Mouse (Mus musculus) G1E (cell line): ENCODE measurements around the gene Lamc2. TPM values are rescaled to one million over a fixed set of nuclear protein-coding genes. Genes with fewer than 3 reads are reported as not detected.

Experiments used
- ATAC-seq: 2 replicates; pipeline ENCODE4 v1.8.0; 2016; ENCODE audit warnings: mild to moderate bottlenecking; ENCODE audit not compliant: insufficient number of reproducible peaks, poor library complexity, low FRiP score, severe bottlenecking; ENCODE audit errors: extremely low read depth
- DNase-seq: peaks from one replicate; pipeline ENCODE4 v3.0.0; 2012; ENCODE audit warnings: low spot score
- H3K27me3 ChIP-seq: 2 replicates; pipeline ENCODE4 v1.6.1; 2012; ENCODE audit warnings: mild to moderate bottlenecking, low read length, inconsistent platforms; ENCODE audit not compliant: insufficient read depth
- H3K36me3 ChIP-seq: replicated peaks from 2 replicates; pipeline ENCODE3; 2012; ENCODE audit warnings: mild to moderate bottlenecking, inconsistent platforms
- H3K4me1 ChIP-seq: 2 replicates; pipeline ENCODE4 v1.6.1; 2012; ENCODE audit warnings: low read depth, low read length, inconsistent platforms, mixed read lengths; ENCODE audit not compliant: insufficient read depth
- H3K4me3 ChIP-seq: 2 replicates; pipeline ENCODE4 v1.5.1; 2012; ENCODE audit warnings: low read depth, mild to moderate bottlenecking, inconsistent platforms, low read length, moderate library complexity, mixed read lengths
- H3K9me3 ChIP-seq: replicated peaks from 2 replicates; pipeline ENCODE4 v1.6.1; 2012; ENCODE audit warnings: inconsistent platforms
- CTCF ChIP-seq: IDR thresholded peaks from 2 replicates; pipeline ENCODE4 v1.5.1; 2012; ENCODE audit warnings: low read depth, low read length, inconsistent platforms, mixed read lengths
- GATA1 ChIP-seq: IDR thresholded peaks from 2 replicates; pipeline ENCODE4 v1.6.1; 2012; ENCODE audit warnings: borderline replicate concordance, low read length, inconsistent platforms, mixed read lengths
- GATA2 ChIP-seq: IDR thresholded peaks from 2 replicates; pipeline ENCODE4 v1.6.1; 2012; ENCODE audit warnings: low read depth, low read length, inconsistent platforms, borderline replicate concordance
- POLR2AphosphoS5 ChIP-seq: IDR thresholded peaks from 2 replicates; pipeline ENCODE4 v1.6.1; 2012; ENCODE audit warnings: low read depth, low read length, inconsistent platforms; ENCODE audit not compliant: insufficient replicate concordance
- TAL1 ChIP-seq: conservative IDR thresholded peaks from 2 replicates; pipeline ENCODE4 v1.6.1; 2012; ENCODE audit warnings: low read depth, low read length, inconsistent platforms, mixed read lengths
- polyA plus RNA-seq: library from polyadenylated mRNA; stranded (reverse); fragments of >175 nt; gene quantifications from 2 replicates; pipeline ENCODE4 v1.2.3, GENCODE M21; 2012
- total RNA-seq, 2 experiments: library from RNA; stranded (forward) in 1 of 2; stranded (reverse) in 1 of 2; fragments of 200-1000 nt in 1 of 2; fragments of >200 nt in 1 of 2; fragmentation: Nextera tagmentation in 1 of 2; gene quantifications; 2 replicates each; pipeline ENCODE4 v1.2.3; 2014 to 2017

Gene Lamc2
- total and polyA plus RNA-seq, 3 experiments = 0.11 TPM; not detected in 2

DNA sequence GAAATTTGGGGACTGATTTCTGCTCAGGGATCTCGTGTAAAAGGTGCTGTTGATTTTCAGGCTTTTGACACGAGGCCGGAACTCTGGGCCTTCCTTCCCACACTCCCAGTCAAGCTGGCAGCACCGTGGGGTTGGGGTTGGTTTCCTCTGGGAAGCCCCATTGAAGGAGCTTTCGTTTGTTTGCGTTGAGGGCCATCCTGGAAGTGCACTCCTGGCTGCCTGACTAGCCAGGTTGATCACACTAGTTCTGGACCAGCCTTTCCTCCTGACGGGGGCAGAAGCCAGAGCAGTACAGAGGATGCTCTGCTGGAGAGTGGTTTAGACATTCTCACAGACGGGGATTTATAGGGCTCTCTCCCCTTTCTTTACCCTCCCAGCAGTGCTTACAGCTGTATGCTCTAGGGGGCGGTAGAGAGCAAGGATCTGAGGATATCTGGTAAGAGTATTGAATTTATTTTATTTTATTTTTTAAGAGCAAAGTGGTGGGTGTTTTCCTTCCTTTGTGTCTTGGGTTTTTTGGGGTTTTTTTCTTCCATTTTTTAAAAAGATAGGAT, 84.8 kb downstream of the Lamc2 start:
- Histone ChIP-seq H3K4me1 (peaks cover 2% of the 10 kb centered on the region; the same call in 1 of the 2 replicates), H3K9me3 (no peaks in the 10 kb centered on the region), H3K36me3 (no peaks in the 10 kb centered on the region), H3K27me3 (peaks cover 58% of the 10 kb centered on the region), H3K4me3 (no peak overlapping the region)
- 0 out of 2 replicates have a peak, but pooled peaks have one; percentile 30 for TF ChIP-seq CTCF
- TF ChIP-seq GATA1 = no peak
- DNase-seq (no peak), ATAC-seq (no peak; the same call in 1 of the 2 replicates)

DNA sequence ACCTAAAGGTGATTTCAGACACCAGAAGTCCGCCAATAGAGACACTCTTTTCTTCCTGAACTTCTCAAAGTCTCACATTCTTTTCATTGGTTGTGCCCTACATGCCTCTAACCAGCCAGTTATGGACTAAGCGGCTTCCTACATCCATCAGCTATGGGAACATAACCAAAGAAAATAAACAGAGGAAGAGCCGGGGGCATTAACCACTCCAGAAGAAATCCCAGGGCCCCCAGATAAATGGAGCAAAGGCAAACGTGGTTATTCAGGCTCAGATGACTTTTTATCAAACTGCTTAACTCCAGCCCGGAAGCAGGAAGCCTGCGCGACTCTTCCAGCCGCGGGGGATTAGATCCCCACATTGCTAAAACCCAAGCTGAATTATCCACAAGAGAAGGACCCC, 85.3 kb downstream of the Lamc2 start:
- DNase-seq (no peak), ATAC-seq (no peak)
- Histone ChIP-seq H3K4me1 (peaks cover 3% of the 10 kb centered on the region; the same call in 1 of the 2 replicates), H3K4me3 (no peak overlapping the region), H3K27me3 (peaks cover 55% of the 10 kb centered on the region), H3K9me3 (no peaks in the 10 kb centered on the region), H3K36me3 (no peaks in the 10 kb centered on the region)
- TF ChIP-seq GATA1 (no peak), CTCF (no peak), GATA2 (no peak), TAL1 (no peak), POLR2AphosphoS5 (no peak)

DNA sequence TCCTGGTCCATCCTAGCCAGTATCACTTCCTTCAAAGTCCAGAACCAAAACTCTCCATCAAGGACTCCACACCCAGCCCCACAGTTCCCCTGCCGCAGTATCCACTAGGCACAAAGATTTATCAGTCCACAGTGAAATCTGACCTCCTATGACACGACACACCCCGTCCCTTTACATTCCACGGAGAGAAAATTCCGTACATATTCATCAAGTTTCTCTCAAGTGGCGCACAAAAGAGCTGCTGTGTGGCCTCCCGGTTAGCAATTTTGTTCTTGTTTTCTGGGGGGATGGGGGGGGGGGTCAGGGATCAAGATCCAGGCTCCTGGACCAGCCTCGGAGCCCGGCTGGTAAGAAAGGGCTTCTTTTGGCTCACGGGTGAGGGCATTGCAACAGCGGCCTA, 87.7 kb downstream of the Lamc2 start:
- Histone ChIP-seq H3K36me3 (no peaks in the 10 kb centered on the region), H3K4me3 (no peak overlapping the region), H3K4me1 (peaks cover 18% of the 10 kb centered on the region), H3K27me3 (peaks cover 53% of the 10 kb centered on the region), H3K9me3 (no peaks in the 10 kb centered on the region)
- no peak for ATAC-seq
- TF ChIP-seq CTCF = no peak
- TF ChIP-seq GATA1 = no peak
- TF ChIP-seq POLR2AphosphoS5 = no peak
- no peak for TF ChIP-seq GATA2
- no peak for TF ChIP-seq TAL1
- DNase-seq = no peak

DNA sequence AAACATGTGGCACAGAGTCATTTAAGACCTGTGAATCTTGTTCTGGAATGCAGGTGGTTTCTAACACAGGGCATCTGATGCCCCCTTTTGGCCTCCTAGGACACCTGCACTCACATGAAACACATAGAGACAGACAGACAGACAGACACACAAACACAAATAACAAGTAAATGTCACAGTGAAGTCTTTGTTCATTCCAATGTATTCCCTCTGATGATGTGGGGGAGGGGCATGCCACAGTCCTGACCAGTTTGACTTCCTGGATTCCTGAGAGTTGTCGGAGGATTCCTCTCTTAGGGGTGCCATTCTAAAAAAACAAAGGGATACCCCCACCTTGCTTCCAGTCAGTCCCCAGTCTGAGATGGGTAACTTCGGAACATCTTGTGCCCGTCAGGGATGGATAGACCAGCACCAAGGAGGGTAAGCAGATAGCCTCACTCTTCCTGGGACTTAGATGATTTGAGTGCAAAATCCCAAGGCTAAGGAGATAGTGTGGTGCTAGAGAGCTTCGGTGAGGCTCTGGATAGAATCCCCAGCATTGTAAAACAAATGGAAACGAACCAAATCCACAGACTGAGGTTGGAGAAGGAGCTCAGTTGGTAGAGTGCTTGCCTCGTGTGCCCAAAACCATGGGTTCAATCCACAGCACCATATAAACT, 89.1 kb downstream of the Lamc2 start:
- ATAC-seq (no peak), DNase-seq (no peak)
- no peak for TF ChIP-seq GATA2
- H3K4me1 ChIP-seq = peaks cover 29% of the 10 kb centered on the region
- H3K4me3 ChIP-seq = no peak overlapping the region
- H3K36me3 ChIP-seq = no peaks in the 10 kb centered on the region
- no peaks in the 10 kb centered on the region for H3K9me3 ChIP-seq
- peaks cover 52% of the 10 kb centered on the region for H3K27me3 ChIP-seq

DNA sequence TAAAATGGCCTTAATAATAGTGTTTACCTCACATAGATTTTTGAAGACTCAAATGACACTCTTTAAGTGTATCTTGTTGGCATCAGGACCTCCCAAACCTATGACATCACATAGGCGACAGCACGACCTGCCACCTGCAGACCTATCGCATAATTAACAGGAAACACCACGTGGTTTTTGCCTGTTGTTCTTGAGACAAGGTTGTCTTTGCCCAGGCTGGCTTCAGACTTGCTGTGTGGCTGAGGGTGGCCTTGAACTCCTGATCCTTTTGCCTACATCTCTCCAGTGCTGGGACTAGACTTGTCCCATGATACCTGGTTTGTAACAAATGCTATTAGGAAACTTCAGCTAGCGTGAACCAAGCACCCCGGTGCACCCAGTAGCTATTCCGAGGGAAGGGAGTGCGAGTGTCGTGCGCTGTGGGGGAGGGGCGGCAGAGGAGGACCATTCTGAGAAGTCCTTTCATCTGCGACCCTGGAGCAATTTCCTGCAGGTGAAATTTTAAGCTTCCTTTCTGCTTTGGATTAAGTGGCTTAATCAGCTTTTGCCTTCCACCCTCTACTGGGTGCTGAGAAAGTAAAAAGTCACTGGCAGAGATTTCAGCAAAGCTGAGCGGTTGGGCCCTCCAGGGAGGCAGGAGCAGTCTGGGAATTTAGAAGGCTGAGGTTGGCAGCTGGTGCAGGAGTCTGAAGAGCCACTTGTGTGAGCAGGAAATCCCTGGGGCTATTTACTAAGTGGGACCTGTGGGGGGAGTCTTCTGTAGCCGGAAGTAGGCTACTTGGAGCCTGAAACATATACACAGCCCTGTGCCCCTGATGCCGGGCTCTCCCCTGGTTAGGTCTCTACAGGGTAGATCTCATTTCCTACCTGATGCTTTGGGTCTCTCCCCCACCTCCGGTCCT, 90.2 kb downstream of the Lamc2 start:
- TF ChIP-seq GATA1 (no peak), GATA2 (no peak), CTCF (no peak), TAL1 (no peak), POLR2AphosphoS5 (no peak)

DNA sequence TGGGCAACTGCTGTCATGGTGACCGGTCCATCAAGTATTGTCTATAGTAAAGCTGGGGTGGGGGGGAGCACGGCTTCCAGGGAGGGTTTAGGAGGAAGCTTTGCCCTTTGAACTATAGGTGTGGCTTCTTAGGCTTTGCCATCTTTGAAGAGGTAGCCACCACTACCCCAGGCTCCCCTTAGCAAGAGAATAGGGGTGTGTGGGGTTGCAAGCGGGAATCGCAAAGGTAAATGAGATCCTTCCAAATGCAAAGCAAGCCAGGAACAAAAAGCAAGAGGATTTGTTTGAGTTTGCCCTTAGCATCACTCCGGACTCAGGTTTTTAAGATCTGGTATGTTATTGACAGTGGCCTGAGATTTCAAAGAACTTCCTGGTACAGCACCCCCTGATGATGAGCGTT, 90.9 kb downstream of the Lamc2 start:
- Histone ChIP-seq H3K4me3 (no peak overlapping the region), H3K9me3 (no peaks in the 10 kb centered on the region), H3K27me3 (peaks cover 41% of the 10 kb centered on the region), H3K36me3 (no peaks in the 10 kb centered on the region), H3K4me1 (peaks cover 47% of the 10 kb centered on the region)
- DNase-seq = no peak
- no peak for ATAC-seq
- no peak for TF ChIP-seq POLR2AphosphoS5
- no peak for TF ChIP-seq CTCF
- TF ChIP-seq GATA1 = no peak
- TF ChIP-seq TAL1 = no peak
- TF ChIP-seq GATA2 = no peak

More for the DNA sequence above, 90.2 kb downstream of the Lamc2 start:
- Histone ChIP-seq H3K36me3 (no peaks in the 10 kb centered on the region), H3K9me3 (no peaks in the 10 kb centered on the region), H3K4me3 (no peak overlapping the region), H3K27me3 (peaks cover 49% of the 10 kb centered on the region), H3K4me1 (peaks cover 40% of the 10 kb centered on the region)
- DNase-seq = no peak
- ATAC-seq = no peak
